Mouse (Mus musculus): ENCODE measurements around the gene Rnf144a. TPM values are rescaled to one million over a fixed set of nuclear protein-coding genes. Genes with fewer than 3 reads are reported as not detected.

The Rnf144a gene
- polyA plus RNA-seq, 2 experiments, result 0.60 to 0.74 TPM

GRCm38 (mm10) chr12:26280719-26281480 is 134.2 kb downstream of the Rnf144a start:
- no peaks in the 10 kb centered on the region for H3K4me1 ChIP-seq (replicated peaks; ENCODE audit: control insufficient read depth in 2 of 2, insufficient read depth in 2 of 2, low read length in 1 of 2)
- H3K27me3 ChIP-seq (ENCODE audit: control insufficient read depth, insufficient read depth, low read length), result no peaks in the 10 kb centered on the region
- DNase-seq (ENCODE audit: low read depth in 3 of 3, low spot score in 3 of 3) (no peak), ATAC-seq (ENCODE audit: insufficient read depth) (no peak)
- WGBS (ENCODE audit: insufficient replicate concordance), result 34% methylated on average over 3 of the region's 3 CpGs
- H3K27ac ChIP-seq, result no peak overlapping the region
- TF ChIP-seq EP300 (IDR thresholded peaks at IDR 0.05; ENCODE audit: low read depth) (no peak), CTCF (IDR thresholded peaks at IDR 0.05; ENCODE audit: low read depth) (no peak)
- H3K4me3 ChIP-seq (ENCODE audit: insufficient read depth in 1 of 2, low read depth in 2 of 2, low read length in 2 of 2), result no peak overlapping the region
- no peak overlapping the region for H3K9ac ChIP-seq (replicated peaks)
- H3K9me3 ChIP-seq (ENCODE audit: control insufficient read depth, low read length), result no peaks in the 10 kb centered on the region
- no peak overlapping the region for H3K4me2 ChIP-seq (ENCODE audit: low read depth)
- no peaks in the 10 kb centered on the region for H3K36me3 ChIP-seq (replicated peaks; ENCODE audit: control insufficient read depth, insufficient read depth, low read depth)

GRCm38 (mm10) chr12:26277002-26277669 is 137.9 kb downstream of the Rnf144a start:
- Histone ChIP-seq H3K36me3 (replicated peaks; ENCODE audit: control insufficient read depth, insufficient read depth, low read depth) (no peaks in the 10 kb centered on the region), H3K9me3 (ENCODE audit: control insufficient read depth, low read length) (no peaks in the 10 kb centered on the region), H3K4me3 (ENCODE audit: insufficient read depth in 1 of 2, low read depth in 2 of 2, low read length in 2 of 2) (no peak overlapping the region), H3K4me1 (replicated peaks; ENCODE audit: control insufficient read depth in 2 of 2, insufficient read depth in 2 of 2, low read length in 1 of 2) (no peaks in the 10 kb centered on the region), H3K27me3 (ENCODE audit: control insufficient read depth, insufficient read depth, low read length) (no peaks in the 10 kb centered on the region), H3K4me2 (ENCODE audit: low read depth) (no peak overlapping the region), H3K27ac (no peak overlapping the region), H3K9ac (replicated peaks) (no peak overlapping the region)
- TF ChIP-seq EP300 (IDR thresholded peaks at IDR 0.05; ENCODE audit: low read depth) (no peak), CTCF (IDR thresholded peaks at IDR 0.05; ENCODE audit: low read depth) (peak; percentile 24; the same call in 1 of the 2 replicates)
- ATAC-seq (ENCODE audit: insufficient read depth) (no peak), DNase-seq (ENCODE audit: low read depth in 3 of 3, low spot score in 3 of 3) (no peak)
- WGBS (ENCODE audit: insufficient replicate concordance), result 42% methylated on average over 7 of the region's 7 CpGs

- H3K9me3 ChIP-seq (ENCODE audit: control insufficient read depth, low read length), result no peaks in the 10 kb centered on the region
- no peak overlapping the region for H3K4me2 ChIP-seq (ENCODE audit: low read depth)
- H3K9ac ChIP-seq (replicated peaks), result no peak overlapping the region
- DNase-seq (ENCODE audit: low read depth in 3 of 3, low spot score in 3 of 3) (no peak), ATAC-seq (ENCODE audit: insufficient read depth) (no peak)
- no peak overlapping the region for H3K27ac ChIP-seq
- no peak for TF ChIP-seq EP300 (IDR thresholded peaks at IDR 0.05; ENCODE audit: low read depth)
- TF ChIP-seq CTCF (IDR thresholded peaks at IDR 0.05; ENCODE audit: low read depth), result no peak
- H3K4me1 ChIP-seq (replicated peaks; ENCODE audit: control insufficient read depth in 2 of 2, insufficient read depth in 2 of 2, low read length in 1 of 2), result no peaks in the 10 kb centered on the region
- 40% methylated on average over 2 of the region's 2 CpGs for WGBS (ENCODE audit: insufficient replicate concordance)
- no peaks in the 10 kb centered on the region for H3K27me3 ChIP-seq (ENCODE audit: control insufficient read depth, insufficient read depth, low read length)
- no peak overlapping the region for H3K4me3 ChIP-seq (ENCODE audit: insufficient read depth in 1 of 2, low read depth in 2 of 2, low read length in 2 of 2)
- H3K36me3 ChIP-seq (replicated peaks; ENCODE audit: control insufficient read depth, insufficient read depth, low read depth), result no peaks in the 10 kb centered on the region
These were observed 138.5 kb downstream of the Rnf144a start for GRCm38 (mm10) chr12:26276556-26276955.

Small RNA genes within 50 kb of the gene (microRNA-seq; reads per million reads assigned to microRNA genes)
- gene Mir6538, result 2.5 reads per million

Other genes starting within 250 kb of the Rnf144a start
- 0.93 TPM in 2 replicates for gene Rsad2, start 41.2 kb upstream of the Rnf144a start, polyA plus RNA-seq (2012; rRNA removed)
- 1.9 and 2.7 TPM in 2 replicates for gene Rsad2, start 41.2 kb upstream of the Rnf144a start, polyA plus RNA-seq (2014; fragmentation: Nextera tagmentation; extraction: Ambion mirVana)
- gene Cmpk2, start 54.0 kb upstream of the Rnf144a start, polyA plus RNA-seq (2012; rRNA removed), result 3.6 and 4.5 TPM in 2 replicates
- 10.2 and 13.5 TPM in 2 replicates for gene Cmpk2, start 54.0 kb upstream of the Rnf144a start, polyA plus RNA-seq (2014; fragmentation: Nextera tagmentation; extraction: Ambion mirVana)